Mouse (Mus musculus): ENCODE results near the gene Slc7a12. TPM values are rescaled to one million over a fixed set of nuclear protein-coding genes. Genes with fewer than 3 reads are reported as not detected.

Gene Slc7a12
- not detected in 2 replicates for polyA plus RNA-seq (2015; fragmentation: Nextera tagmentation; extraction: Ambion mirVana)

DNA sequence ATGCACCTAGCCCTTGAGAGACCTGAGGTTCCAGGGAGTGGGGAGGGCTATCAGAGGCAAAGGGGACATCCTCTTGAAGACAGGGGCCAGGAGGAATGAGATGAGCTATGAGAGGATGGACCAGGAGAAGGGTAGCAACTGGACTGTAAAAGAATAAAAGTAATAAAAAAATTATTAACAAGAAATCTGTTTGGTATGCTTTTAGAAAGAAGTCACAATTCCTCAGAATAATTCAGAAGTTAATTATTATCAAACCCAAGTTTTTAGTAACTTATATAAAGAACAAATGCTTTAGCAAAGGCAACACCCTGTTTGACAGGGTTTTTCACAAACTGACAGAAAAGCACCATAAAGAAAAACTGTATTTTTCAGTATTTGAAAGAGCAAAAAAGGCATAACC is at the start of gene Slc7a12:
Slc7a12 (plus strand) TSS at position 301 of the 400 bp plus-strand sequence.
- H3K36me3 ChIP-seq, result no peaks in the 10 kb centered on the region
- H3K27me3 ChIP-seq, result no peaks in the 10 kb centered on the region
- H3K4me1 ChIP-seq, result no peaks in the 10 kb centered on the region
- H3K27ac ChIP-seq, result no peak within 1 kb of the TSS
- no peak within 1 kb of the TSS for H3K4me2 ChIP-seq
- no peak for ATAC-seq (ENCODE audit: insufficient number of reproducible peaks, insufficient read depth, low FRiP score, low TSS enrichment, low read depth)
- no peak within 1 kb of the TSS for H3K4me3 ChIP-seq
- H3K9ac ChIP-seq, result no peak within 1 kb of the TSS
- no peaks in the 10 kb centered on the region for H3K9me3 ChIP-seq

DNA sequence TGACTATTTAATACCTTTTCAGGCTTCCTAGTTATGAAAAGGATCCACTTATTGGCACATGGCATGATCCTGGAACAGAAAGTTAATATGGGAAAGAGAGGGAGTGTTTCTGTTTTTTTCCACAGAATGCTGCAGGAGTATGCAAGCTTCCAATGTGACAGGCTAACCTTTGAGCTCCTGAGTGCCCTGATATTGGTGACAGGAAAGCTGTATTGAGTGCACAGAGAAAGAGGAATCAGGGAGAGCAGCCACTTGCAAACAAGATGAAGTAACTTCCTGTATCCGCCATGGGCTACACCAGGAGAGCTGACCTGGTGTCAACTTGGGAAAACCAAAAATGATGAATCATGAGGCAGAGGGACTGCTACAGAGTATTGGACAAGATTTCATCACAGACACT is 48.1 kb upstream of the Slc7a12 start:
- H3K27ac ChIP-seq, result no peak overlapping the region
- no peaks in the 10 kb centered on the region for H3K36me3 ChIP-seq
- 79% methylated on average over 1 of the region's 1 CpGs for WGBS
- no peaks in the 10 kb centered on the region for H3K4me1 ChIP-seq
- H3K9me3 ChIP-seq, result peaks cover 4% of the 10 kb centered on the region; the same call in 1 of the 2 replicates
- no peak for ATAC-seq (ENCODE audit: insufficient number of reproducible peaks, insufficient read depth, low FRiP score, low TSS enrichment, low read depth)
- no peaks in the 10 kb centered on the region for H3K27me3 ChIP-seq
- H3K4me2 ChIP-seq, result no peak overlapping the region
- H3K9ac ChIP-seq, result no peak overlapping the region
- no peak overlapping the region for H3K4me3 ChIP-seq

DNA sequence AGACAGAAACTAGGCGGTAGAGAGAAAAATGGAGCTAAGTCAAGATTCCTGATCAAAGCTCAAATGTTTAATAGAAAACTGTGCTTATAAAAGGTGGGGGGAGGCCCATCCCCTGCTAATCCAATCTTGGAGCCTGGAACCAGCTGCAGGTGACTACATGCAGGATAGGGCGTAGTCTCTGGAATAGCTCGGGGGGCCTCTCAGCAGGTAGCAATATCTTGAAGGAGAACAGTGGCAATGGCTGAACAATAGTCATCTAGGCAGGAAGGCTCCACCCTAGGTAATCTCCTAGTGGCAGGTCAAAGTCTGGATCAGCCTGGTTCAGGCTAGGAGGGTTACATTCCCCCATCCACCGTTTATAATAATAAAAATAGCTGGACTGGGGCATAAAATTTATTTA is 34.5 kb upstream of the Slc7a12 start:
- WGBS, result 84% methylated on average over 4 of the region's 4 CpGs

DNA sequence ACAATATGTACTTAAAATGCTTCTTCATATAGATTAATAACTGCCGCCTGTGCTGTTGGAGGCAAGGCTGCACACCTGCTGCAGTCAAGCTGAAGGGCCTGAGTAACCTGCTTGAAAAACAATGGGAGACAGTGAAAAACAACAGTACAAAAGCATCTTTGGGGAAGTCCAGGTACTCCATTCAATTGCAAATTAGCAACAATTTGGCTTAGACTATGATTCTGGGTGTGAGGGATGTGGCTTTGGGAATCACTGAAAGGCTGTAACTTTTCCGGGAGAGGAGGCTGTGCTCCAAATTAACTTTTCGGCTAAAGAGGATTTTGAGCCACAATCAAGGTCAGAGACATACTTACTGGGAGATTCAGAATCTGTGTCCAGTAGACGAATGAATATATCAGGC is 33.8 kb upstream of the Slc7a12 start:
- no peak overlapping the region for H3K9ac ChIP-seq
- H3K27ac ChIP-seq, result no peak overlapping the region
- no peak overlapping the region for H3K4me3 ChIP-seq
- WGBS, result 90% methylated on average over 4 of the region's 4 CpGs
- H3K9me3 ChIP-seq, result no peaks in the 10 kb centered on the region
- ATAC-seq (ENCODE audit: insufficient number of reproducible peaks, insufficient read depth, low FRiP score, low TSS enrichment, low read depth), result no peak
- no peaks in the 10 kb centered on the region for H3K36me3 ChIP-seq
- no peaks in the 10 kb centered on the region for H3K27me3 ChIP-seq
- no peaks in the 10 kb centered on the region for H3K4me1 ChIP-seq
- no peak overlapping the region for H3K4me2 ChIP-seq

More for the DNA sequence above, 34.5 kb upstream of the Slc7a12 start:
- Histone ChIP-seq H3K27me3 (no peaks in the 10 kb centered on the region), H3K9me3 (no peaks in the 10 kb centered on the region), H3K4me1 (no peaks in the 10 kb centered on the region), H3K4me3 (no peak overlapping the region), H3K9ac (no peak overlapping the region), H3K36me3 (no peaks in the 10 kb centered on the region), H3K27ac (no peak overlapping the region), H3K4me2 (no peak overlapping the region)
- ATAC-seq (ENCODE audit: insufficient number of reproducible peaks, insufficient read depth, low FRiP score, low TSS enrichment, low read depth), result no peak

Other genes starting within 250 kb of the Slc7a12 start
- gene 1810022K09Rik, start 130.6 kb downstream of the Slc7a12 start, polyA plus RNA-seq (2015; fragmentation: Nextera tagmentation; extraction: Ambion mirVana), result 501 and 504 TPM in 2 replicates
- gene Car13, start 161.0 kb downstream of the Slc7a12 start, polyA plus RNA-seq (2015; fragmentation: Nextera tagmentation; extraction: Ambion mirVana), result 3.7 and 4.3 TPM in 2 replicates

Measured in embryonic facial prominence, embryonic 13.5 days (tissue).